Mouse (Mus musculus) ovary, postnatal 14 days (tissue): Measurements from ENCODE around the gene Spaar.

Experiments
- DNase-seq: peaks from one replicate; pipeline ENCODE4 v3.0.0; 2022; ENCODE audit warnings: low spot score

Gene Spaar

GRCm38 (mm10) chr4:43798936-43799335 is 69.1 kb downstream of the Spaar start:
- no peak for DNase-seq
